Mouse (Mus musculus): ENCODE data around the gene Epx. TPM values are rescaled to one million over a fixed set of nuclear protein-coding genes. Genes with fewer than 3 reads are reported as not detected.
A peak's percentile ranks its signal among the peaks of the same experiment; 100 is the strongest.
"Not testable (repeated sequence)": the region's sequence is repeated elsewhere in the genome, so short reads cannot be mapped to it uniquely, and the experiment has no call there.

Gene Epx
- polyA plus RNA-seq, 1 experiment from 2014 or later: 0.29 TPM

- H3K27me3 ChIP-seq; H3K9ac ChIP-seq; H3K4me3 ChIP-seq; ATAC-seq (ENCODE audit: insufficient number of reproducible peaks, low FRiP score, low TSS enrichment, low read depth); H3K27ac ChIP-seq; H3K4me2 ChIP-seq; H3K9me3 ChIP-seq; H3K4me1 ChIP-seq: not testable (repeated sequence)
- H3K36me3 ChIP-seq: peaks cover 24% of the 10 kb centered on the region
- WGBS: 63% methylated on average over 1 of the region's 2 CpGs
Observed at GRCm38 (mm10) chr11:87866891-87867290, 8.4 kb downstream of the Epx start.

DNA sequence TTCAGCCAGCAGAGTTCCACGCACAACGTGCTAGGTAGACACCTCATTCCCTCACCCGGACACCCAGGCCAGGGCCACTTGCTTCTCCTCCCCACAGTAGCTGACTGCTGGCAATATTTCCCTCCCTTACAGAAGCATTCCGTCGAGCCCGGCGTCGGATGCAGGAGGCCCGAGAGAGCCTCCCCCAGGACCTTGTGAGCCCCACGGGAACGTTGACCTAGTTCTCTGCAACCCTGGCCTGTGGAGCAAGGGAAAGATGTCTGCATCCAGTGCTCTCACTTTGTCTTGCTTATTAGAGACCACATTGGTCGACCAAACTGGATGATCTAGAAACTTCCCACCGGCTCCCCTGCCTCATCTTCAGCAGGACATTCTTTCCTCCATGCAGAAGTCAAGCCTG is 12.5 kb downstream of the Epx start:
- peaks cover 54% of the 10 kb centered on the region for H3K36me3 ChIP-seq
- H3K9ac ChIP-seq: no peak overlapping the region
- ATAC-seq (ENCODE audit: insufficient number of reproducible peaks, low FRiP score, low TSS enrichment, low read depth): no peak
- no peak overlapping the region for H3K4me3 ChIP-seq
- no peaks in the 10 kb centered on the region for H3K9me3 ChIP-seq
- no peak overlapping the region for H3K27ac ChIP-seq
- WGBS: 89% methylated on average over 13 of the region's 13 CpGs
- no peaks in the 10 kb centered on the region for H3K27me3 ChIP-seq
- no peaks in the 10 kb centered on the region for H3K4me1 ChIP-seq
- H3K4me2 ChIP-seq: no peak overlapping the region

DNA sequence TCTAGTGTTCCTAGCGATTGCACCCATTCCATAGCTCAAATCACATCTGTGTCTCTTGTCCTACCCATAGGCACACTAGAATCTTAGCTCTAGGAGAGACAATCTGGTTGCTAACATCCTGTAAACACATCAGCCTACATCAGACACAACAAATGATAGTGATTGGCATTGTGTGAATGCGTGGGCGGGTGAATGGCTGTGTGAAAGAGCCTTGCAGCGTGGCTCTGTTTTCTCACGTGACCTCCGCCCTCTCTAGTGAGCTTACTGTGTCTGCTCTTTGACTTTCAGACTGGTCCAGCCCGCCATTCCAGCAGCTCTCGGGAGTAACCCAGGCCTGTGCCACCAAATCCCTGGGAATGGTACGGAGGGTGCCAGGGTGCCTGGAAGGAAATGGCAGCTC is 14.9 kb downstream of the Epx start:
- H3K27me3 ChIP-seq: no peaks in the 10 kb centered on the region
- ATAC-seq (ENCODE audit: insufficient number of reproducible peaks, low FRiP score, low TSS enrichment, low read depth): no peak
- no peaks in the 10 kb centered on the region for H3K9me3 ChIP-seq
- WGBS: 91% methylated on average over 9 of the region's 9 CpGs
- H3K27ac ChIP-seq: no peak overlapping the region
- no peak overlapping the region for H3K4me3 ChIP-seq
- peaks cover 70% of the 10 kb centered on the region for H3K36me3 ChIP-seq
- H3K4me2 ChIP-seq: no peak overlapping the region
- no peak overlapping the region for H3K9ac ChIP-seq
- H3K4me1 ChIP-seq: no peaks in the 10 kb centered on the region

- WGBS: 88% methylated on average over 11 of the region's 11 CpGs
- Histone ChIP-seq H3K27me3 (no peaks in the 10 kb centered on the region), H3K27ac (no peak overlapping the region), H3K4me2 (no peak overlapping the region), H3K36me3 (peaks cover 68% of the 10 kb centered on the region), H3K9ac (no peak overlapping the region), H3K4me3 (no peak overlapping the region), H3K9me3 (no peaks in the 10 kb centered on the region), H3K4me1 (no peaks in the 10 kb centered on the region)
- ATAC-seq (ENCODE audit: insufficient number of reproducible peaks, low FRiP score, low TSS enrichment, low read depth): no peak
Observed at GRCm38 (mm10) chr11:87859273-87859672, 16.1 kb downstream of the Epx start.

DNA sequence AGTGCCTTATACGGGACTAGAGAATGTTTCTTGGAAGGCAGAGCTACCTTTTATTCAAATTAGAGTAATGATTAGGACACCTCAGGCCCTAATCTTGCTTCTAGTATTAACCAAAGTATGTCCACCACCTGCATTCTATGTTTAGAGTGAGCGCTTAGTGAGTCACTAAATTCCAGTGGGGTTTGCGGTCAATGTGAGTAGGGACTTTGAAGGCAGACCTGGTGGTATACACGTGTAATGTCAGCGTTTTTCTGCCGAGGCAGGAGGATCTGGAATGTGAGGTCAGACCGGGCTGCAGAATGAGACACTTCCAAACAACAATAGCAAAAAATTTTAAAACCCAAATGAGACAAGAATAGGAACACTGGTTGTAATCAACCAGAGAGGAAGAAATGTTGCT is 20.8 kb downstream of the Epx start:
- H3K27me3 ChIP-seq: no peaks in the 10 kb centered on the region
- no peak overlapping the region for H3K4me3 ChIP-seq
- 87% methylated on average over 7 of the region's 7 CpGs for WGBS
- no peak overlapping the region for H3K9ac ChIP-seq
- no peak overlapping the region for H3K27ac ChIP-seq
- H3K4me2 ChIP-seq: no peak overlapping the region
- ATAC-seq (ENCODE audit: insufficient number of reproducible peaks, low FRiP score, low TSS enrichment, low read depth): no peak
- H3K36me3 ChIP-seq: peaks cover 25% of the 10 kb centered on the region
- H3K4me1 ChIP-seq: peaks cover 7% of the 10 kb centered on the region
- no peaks in the 10 kb centered on the region for H3K9me3 ChIP-seq

DNA sequence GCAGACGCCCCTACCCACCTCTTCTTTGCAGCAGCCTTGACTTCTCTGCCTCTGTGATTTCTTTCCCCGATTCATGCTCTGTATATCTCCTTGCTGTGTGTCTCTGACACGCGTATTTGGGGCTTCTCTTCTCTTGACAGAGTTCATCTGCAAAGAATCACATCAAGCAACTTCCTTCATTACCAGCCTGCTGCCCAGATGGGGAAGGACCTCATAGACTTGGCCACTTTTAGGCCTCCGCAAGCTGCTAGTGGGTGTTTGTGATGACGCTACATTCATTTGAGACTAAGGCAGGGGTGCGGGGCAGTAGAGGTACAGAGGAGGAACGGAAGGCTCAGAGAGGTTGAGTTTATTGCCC is 21.8 kb downstream of the Epx start:
- H3K36me3 ChIP-seq: peaks cover 23% of the 10 kb centered on the region
- H3K27ac ChIP-seq: peak overlapping the region; percentile 81
- H3K4me3 ChIP-seq: peak overlapping the region; percentile 66
- H3K9ac ChIP-seq: peak overlapping the region; percentile 51
- H3K27me3 ChIP-seq: no peaks in the 10 kb centered on the region
- peaks cover 7% of the 10 kb centered on the region for H3K4me1 ChIP-seq
- WGBS: 38% methylated on average over 8 of the region's 8 CpGs
- ATAC-seq (ENCODE audit: insufficient number of reproducible peaks, low FRiP score, low TSS enrichment, low read depth): no peak
- H3K9me3 ChIP-seq: no peaks in the 10 kb centered on the region
- peak overlapping the region; percentile 70 for H3K4me2 ChIP-seq

GRCm38 (mm10) chr11:87852690-87853596 is 22.4 kb downstream of the Epx start, which contains the start of gene Mks1:
Gene Mks1, plus strand, starts transcription at chr11:87853215.
- H3K9ac ChIP-seq: peak within 1 kb of the TSS; percentile 51
- no peaks in the 10 kb centered on the region for H3K9me3 ChIP-seq
- H3K4me1 ChIP-seq: peaks cover 7% of the 10 kb centered on the region
- peak; percentile 83 for ATAC-seq (ENCODE audit: insufficient number of reproducible peaks, low FRiP score, low TSS enrichment, low read depth)
- H3K4me2 ChIP-seq: peak within 1 kb of the TSS; percentile 70
- H3K27me3 ChIP-seq: no peaks in the 10 kb centered on the region
- H3K36me3 ChIP-seq: peaks cover 17% of the 10 kb centered on the region
- H3K4me3 ChIP-seq: peak within 1 kb of the TSS; percentile 66
- 3% methylated on average over 40 of the region's 40 CpGs for WGBS
- peak within 1 kb of the TSS; percentile 81 for H3K27ac ChIP-seq

DNA sequence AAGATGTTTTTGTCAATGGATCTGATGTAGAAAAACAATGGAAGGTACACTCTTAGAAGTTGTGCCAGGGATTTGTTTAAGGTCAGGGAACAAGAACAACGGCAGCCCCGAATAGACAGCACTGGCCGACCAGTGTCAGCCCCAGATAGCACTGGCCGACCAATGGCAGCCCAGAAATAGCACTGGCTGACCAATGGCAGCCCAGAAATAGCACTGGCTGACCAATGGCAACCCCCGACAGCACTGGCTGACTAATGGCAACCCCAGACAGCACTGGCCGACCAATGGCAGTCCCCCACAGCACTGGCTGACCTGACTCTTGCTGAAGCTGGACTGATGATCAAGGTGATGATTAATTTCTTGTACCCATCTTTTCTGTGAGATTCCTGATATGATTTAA is 27.5 kb downstream of the Epx start:
- WGBS: 74% methylated on average over 6 of the region's 6 CpGs
- H3K4me2 ChIP-seq: no peak overlapping the region
- ATAC-seq (ENCODE audit: insufficient number of reproducible peaks, low FRiP score, low TSS enrichment, low read depth): no peak
- no peak overlapping the region for H3K9ac ChIP-seq
- no peaks in the 10 kb centered on the region for H3K9me3 ChIP-seq
- H3K4me3 ChIP-seq: no peak overlapping the region
- peaks cover 4% of the 10 kb centered on the region for H3K4me1 ChIP-seq
- H3K27me3 ChIP-seq: no peaks in the 10 kb centered on the region
- no peaks in the 10 kb centered on the region for H3K36me3 ChIP-seq
- no peak overlapping the region for H3K27ac ChIP-seq

- no peak overlapping the region for H3K4me2 ChIP-seq
- no peaks in the 10 kb centered on the region for H3K36me3 ChIP-seq
- H3K9ac ChIP-seq: no peak overlapping the region
- H3K9me3 ChIP-seq: no peaks in the 10 kb centered on the region
- H3K27me3 ChIP-seq: no peaks in the 10 kb centered on the region
- H3K4me1 ChIP-seq: no peaks in the 10 kb centered on the region
- no peak overlapping the region for H3K27ac ChIP-seq
- WGBS: 80% methylated on average over 12 of the region's 12 CpGs
- H3K4me3 ChIP-seq: no peak overlapping the region
- ATAC-seq (ENCODE audit: insufficient number of reproducible peaks, low FRiP score, low TSS enrichment, low read depth): no peak
Observed at GRCm38 (mm10) chr11:87846968-87847600, 28.3 kb downstream of the Epx start.

DNA sequence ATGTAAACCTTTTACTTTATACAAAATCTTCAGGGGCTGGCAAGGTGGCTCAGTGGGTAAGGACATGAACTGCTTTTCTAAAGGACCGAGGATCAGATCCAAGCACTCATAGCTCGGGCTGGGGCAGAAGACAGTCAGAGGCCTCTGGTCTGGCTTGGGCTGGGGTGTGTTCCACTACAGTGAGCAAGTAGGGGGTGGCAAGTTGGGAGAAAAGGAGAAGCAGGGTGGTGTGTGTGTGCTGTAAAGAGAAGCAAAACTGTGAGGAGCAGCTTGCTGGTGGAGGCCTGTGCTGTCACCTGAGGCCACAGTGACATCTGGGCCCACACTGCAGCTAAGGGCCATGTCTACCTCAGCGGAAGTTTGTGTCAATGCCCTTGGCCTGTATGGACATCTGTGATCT is 33.9 kb downstream of the Epx start:
- H3K9ac ChIP-seq: no peak overlapping the region
- no peak overlapping the region for H3K27ac ChIP-seq
- no peaks in the 10 kb centered on the region for H3K36me3 ChIP-seq
- no peaks in the 10 kb centered on the region for H3K9me3 ChIP-seq
- WGBS: 84% methylated on average over 3 of the region's 3 CpGs
- H3K4me3 ChIP-seq: no peak overlapping the region
- ATAC-seq (ENCODE audit: insufficient number of reproducible peaks, low FRiP score, low TSS enrichment, low read depth): no peak
- H3K27me3 ChIP-seq: no peaks in the 10 kb centered on the region
- no peaks in the 10 kb centered on the region for H3K4me1 ChIP-seq
- H3K4me2 ChIP-seq: no peak overlapping the region

DNA sequence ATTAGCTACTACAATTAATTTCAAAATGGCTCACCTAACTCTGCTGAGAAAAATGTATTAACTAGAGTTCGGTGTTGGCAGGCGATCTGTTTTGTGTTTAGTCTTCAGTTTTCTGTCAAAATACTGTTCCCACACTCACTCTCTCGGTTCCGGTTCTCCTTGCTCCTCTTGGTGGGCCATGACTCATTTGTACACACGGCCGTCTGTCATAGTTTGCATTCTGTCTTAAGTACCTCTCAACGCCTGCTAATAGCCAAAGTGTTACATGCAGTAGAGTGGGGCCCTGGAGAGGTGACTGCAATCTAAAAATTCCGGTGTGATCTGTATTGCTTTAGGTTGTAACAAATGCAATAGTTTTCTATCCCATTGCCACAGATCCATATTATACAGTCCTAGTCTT is 34.7 kb downstream of the Epx start:
- Histone ChIP-seq H3K27ac (no peak overlapping the region), H3K9ac (no peak overlapping the region), H3K27me3 (no peaks in the 10 kb centered on the region), H3K4me3 (no peak overlapping the region), H3K9me3 (no peaks in the 10 kb centered on the region), H3K4me1 (no peaks in the 10 kb centered on the region), H3K4me2 (no peak overlapping the region), H3K36me3 (no peaks in the 10 kb centered on the region)
- no peak for ATAC-seq (ENCODE audit: insufficient number of reproducible peaks, low FRiP score, low TSS enrichment, low read depth)
- 74% methylated on average over 8 of the region's 8 CpGs for WGBS

GRCm38 (mm10) chr11:87828239-87828900 is 47.0 kb downstream of the Epx start, which contains the start of gene Lpo:
Gene Lpo, minus strand, starts transcription at chr11:87828289.
- no peaks in the 10 kb centered on the region for H3K9me3 ChIP-seq
- WGBS: 77% methylated on average over 10 of the region's 10 CpGs
- H3K4me3 ChIP-seq: no peak within 1 kb of the TSS
- H3K4me1 ChIP-seq: no peaks in the 10 kb centered on the region
- no peak within 1 kb of the TSS for H3K9ac ChIP-seq
- no peaks in the 10 kb centered on the region for H3K36me3 ChIP-seq
- H3K27ac ChIP-seq: no peak within 1 kb of the TSS
- H3K27me3 ChIP-seq: no peaks in the 10 kb centered on the region
- ATAC-seq (ENCODE audit: insufficient number of reproducible peaks, low FRiP score, low TSS enrichment, low read depth): no peak
- no peak within 1 kb of the TSS for H3K4me2 ChIP-seq
